Mouse (Mus musculus): Measurements from ENCODE around the gene Stxbp2.

- TF ChIP-seq CTCF (IDR thresholded peaks at IDR 0.05; ENCODE audit: low read depth, low read length) (no peak), TAL1 (conservative IDR thresholded peaks at IDR 0.05; ENCODE audit: low read depth, low read length) (no peak), GATA2 (IDR thresholded peaks at IDR 0.05; ENCODE audit: borderline replicate concordance, low read depth, low read length) (no peak), GATA1 (IDR thresholded peaks at IDR 0.05; ENCODE audit: borderline replicate concordance, low read length) (no peak), POLR2AphosphoS5 (IDR thresholded peaks at IDR 0.05; ENCODE audit: insufficient replicate concordance, low read depth, low read length) (no peak)
These were observed 33.6 kb downstream of the Stxbp2 start for GRCm38 (mm10) chr8:3664405-3664804.

All from G1E (cell line).